Mouse (Mus musculus): ENCODE measurements around the gene Ptpdc1. TPM values are rescaled to one million over a fixed set of nuclear protein-coding genes. Genes with fewer than 3 reads are reported as not detected.
A peak's percentile ranks its signal among the peaks of the same experiment; 100 is the strongest.

Gene Ptpdc1
- total RNA-seq, 4 experiments from 2014 or later = 5.7 to 13.9 (median 10.4) TPM

DNA sequence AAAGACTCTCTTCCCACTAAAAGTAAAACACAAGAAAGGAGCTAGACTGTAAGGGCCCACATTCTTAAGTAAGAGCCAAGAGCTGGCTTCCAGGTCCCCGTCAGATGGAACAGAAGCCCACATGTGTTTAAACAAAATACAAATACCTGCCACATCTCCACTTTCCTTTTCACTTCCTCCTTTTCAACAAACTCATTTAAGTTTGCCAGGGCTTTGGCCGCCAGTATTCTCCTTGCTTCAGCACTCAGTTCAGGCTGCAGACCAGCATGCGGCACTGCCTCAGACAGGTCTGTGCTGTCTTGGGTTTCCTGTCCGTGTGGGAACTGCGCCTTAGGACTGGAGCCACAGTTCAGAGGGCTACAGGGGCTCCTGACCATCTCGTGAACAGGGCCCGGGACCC, 39.7 kb downstream of the Ptpdc1 start:
- DNase-seq = no peak

DNA sequence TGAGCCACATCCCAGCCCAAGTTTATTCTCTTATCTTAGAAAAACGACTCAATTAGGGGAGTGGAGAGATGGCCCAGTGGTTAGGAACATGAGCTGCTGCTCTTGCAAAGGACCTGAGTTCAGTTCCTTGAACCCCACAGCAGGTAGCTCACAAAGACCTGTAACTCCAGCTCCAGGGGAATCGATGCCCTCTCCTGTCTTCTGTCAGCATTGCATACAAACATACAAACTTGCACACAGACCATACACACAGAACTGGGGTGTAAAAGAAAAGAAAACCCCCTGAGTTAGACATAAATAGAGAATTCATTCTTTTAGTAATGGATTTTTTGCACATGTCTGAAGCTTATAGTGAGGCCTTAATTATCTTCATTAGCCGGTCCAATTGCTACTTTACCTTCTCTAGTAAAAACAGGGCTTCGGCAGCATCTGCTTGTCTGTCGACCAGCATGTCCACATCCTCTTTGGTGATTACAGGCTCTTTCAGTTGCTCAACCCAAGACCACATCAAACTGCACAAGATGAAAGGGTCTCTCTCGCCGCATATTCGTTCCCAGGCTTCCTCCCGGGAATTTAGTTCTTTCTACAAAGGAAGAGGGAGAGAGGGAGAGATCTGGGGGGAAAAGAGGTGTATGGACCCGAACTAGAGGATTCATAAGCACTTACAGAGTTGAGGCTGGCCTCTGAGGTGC, 42.6 kb downstream of the Ptpdc1 start:
- DNase-seq = no peak

DNA sequence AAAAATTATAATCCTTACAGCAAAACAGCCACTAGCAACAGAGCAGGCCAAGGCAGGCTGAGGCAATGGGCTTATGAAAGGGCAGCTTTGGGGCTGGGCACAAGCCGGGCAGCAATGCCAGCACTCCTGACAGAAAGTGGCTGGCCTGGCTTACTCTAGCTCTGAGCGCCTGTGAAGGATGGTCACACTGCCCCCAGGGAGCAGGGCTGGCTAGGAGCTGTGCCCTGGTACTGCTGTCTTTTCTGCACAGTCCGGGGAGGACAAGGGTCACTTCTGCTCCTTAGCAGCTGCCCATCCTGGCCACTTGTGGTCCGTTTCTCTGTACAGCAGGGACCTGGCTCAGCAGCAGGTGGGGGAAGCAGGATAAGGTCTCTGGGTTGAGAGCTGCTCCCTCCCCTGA, 46.8 kb downstream of the Ptpdc1 start:
- no peak for DNase-seq

DNA sequence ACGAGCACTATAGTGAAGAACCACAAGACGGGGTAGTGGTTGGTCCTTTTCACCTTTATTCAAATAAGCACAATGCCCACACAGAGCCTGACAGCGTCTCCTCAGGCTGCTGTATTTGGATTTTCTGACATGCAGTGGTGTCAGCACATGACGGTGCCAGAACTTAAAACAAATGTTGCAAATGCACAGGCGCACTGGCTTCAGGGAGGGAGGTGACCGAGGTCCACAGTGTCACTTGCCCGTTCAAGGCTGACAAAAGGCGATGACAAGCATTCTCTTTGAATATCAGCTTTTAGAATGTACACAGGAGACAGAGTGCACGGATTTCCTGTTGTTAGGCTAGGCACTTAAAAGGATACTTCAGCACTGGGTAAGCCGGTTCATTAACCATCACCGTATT, 47.6 kb downstream of the Ptpdc1 start:
- no peak for DNase-seq

DNA sequence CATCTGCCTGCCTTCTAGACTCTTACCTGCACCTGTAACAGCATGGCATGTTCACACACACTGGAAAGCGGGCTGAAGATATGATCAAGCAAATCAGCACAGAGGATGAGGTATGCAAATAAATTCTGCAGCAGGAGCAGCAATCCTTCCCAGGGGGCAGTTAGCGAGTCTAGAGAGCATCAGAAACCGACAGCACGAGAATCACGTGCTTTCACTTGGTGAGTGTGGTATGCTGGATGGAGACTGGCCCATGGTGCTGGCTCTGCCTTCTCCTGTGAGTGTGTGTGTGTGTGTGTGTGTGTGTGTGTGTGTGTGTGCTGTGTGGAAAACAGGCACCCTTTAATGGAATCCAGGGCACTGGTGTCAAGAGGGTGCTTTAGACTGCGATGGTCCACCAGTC, 48.5 kb downstream of the Ptpdc1 start:
- DNase-seq = no peak

DNA sequence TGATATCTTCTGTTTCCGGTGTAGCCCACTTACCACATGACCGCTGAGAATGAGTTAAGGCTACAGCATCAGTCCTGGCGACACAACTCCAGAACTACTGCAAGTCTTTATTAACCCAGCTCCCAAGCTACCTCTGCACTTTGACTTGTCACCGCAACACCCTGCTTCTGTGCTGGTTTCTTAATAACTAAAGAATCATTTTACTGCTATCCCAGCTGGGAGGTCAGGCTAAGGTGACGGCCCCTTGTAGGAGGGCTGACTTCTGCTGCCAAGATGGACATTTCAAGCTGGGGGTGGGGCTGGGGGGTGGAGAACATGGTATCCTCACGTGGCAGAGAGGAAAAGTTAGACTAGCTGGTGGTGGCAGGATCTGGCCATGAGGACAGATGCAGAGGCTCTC, 50.7 kb downstream of the Ptpdc1 start:
- no peak for DNase-seq

DNA sequence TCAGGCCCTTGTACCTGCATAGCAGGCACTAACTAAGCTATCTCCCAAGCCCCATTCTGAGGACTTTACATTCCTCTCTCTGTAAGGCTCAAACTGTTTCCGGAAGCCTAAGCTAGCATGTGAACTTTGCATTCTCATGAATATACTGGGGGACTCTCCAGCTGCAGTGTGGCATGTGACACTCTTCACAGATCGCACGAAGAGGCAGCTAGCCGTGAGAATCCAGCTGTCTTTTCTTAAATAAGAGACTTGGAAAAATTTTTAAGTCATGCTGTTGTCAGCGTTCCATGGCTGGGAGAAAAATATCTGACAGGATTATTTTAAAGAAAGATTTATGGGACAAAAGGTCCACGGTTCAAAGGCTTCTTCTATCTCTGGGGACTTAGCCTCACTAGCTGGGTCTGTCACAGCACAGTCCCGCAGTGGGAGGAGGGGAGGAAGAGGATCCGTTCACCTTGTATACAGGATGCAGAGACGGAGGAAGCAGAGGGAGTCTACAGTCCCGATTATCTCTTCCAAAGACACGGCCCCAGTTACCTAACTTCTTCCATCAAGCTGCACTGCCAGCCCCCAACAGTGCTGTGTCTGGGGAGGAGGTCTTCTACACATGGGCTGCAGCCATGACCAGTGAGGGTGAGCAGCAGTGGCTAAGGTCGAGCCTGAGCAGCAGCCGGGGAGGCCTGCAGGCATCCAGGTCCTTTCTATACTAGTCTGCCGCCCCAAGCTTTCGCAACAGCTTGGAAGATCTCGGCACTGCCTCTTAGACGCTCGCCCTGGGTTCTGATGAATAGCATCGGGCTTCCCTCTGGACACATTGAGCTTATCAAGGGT, 51.7 kb downstream of the Ptpdc1 start:
- DNase-seq = no peak

DNA sequence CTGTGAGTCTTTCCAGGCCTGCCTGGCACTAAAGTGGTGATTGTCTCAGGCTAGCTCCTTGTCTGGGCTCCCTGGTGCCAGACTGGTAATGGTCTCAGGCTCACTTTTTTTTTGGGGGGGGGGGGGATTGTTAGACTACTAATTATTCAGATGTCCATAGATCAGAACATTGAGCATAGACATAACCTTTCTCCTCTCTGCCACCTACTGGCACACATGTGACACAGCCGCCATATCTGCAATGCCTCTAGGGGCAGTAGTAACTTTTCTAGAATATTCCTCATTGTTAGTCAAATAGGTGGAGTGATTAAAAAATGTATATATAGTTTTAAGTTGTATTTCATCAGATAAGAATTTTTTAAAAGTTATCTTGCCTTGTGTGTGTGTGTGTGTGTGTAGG, 53.3 kb downstream of the Ptpdc1 start:
- DNase-seq = no peak

DNA sequence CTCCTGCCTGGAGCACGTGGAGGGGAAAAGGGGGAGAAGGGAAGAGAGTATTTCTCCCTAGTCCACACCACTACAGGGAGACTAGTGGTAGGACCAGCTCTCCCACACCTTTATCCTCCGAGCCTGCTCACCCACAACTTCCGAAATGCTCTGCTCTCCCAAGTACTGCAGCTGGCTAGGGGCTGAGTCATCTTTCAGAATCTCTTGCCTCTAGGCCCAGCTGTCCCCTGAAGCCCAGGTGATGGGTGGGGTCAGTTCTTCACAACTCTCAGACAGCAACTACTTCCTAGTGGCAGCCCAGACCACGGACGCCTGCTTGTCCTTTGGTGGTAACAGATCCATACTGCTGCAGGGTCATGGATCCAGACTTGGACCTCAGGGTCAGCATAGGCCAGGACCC, 54.2 kb downstream of the Ptpdc1 start:
- no peak for DNase-seq

DNA sequence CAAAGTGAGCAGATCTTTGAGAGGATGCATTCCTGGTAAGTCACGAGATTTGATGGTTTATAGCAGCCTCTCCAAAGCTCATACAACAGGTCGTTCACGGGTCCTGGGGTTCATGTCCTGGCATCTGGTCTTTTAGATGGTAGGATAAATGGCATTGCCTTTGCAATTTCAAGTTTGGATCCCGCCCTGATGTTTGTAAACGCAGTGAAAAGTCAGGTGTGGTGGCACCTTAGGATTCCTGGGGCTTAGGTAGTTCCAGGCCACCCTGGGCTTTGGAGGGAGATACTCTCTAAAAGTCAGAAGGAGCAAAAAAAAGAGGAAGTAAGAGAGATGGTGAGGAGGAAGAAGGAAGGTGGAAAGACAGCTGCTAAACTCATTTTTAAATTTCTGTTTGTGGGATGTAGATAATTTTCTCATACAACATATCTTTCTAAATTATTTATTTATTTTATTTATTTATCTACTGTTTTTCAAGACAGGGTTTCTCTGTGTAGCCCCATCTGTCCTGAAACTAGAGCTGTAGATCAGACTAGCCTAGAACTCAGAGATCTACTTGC, 55.8 kb downstream of the Ptpdc1 start:
- no peak for DNase-seq

DNA sequence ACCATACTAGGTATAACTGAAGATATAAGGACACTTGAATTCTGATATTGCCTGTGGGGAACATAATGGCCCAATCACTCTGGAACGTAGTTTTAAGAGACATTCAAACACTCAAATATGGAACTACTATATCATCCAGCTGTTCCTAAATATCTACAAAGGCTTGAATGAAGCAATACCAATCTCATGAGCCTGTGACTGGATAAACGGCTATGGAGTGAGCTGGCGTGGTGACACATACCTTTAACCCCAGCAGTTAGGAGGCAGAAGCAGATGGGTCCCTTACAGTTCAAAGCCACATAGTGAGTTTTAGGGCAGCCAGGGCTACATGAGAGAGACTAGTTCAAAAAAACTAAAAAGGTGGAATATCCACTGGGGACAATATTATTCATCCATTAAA, 57.8 kb downstream of the Ptpdc1 start:
- no peak for DNase-seq

DNA sequence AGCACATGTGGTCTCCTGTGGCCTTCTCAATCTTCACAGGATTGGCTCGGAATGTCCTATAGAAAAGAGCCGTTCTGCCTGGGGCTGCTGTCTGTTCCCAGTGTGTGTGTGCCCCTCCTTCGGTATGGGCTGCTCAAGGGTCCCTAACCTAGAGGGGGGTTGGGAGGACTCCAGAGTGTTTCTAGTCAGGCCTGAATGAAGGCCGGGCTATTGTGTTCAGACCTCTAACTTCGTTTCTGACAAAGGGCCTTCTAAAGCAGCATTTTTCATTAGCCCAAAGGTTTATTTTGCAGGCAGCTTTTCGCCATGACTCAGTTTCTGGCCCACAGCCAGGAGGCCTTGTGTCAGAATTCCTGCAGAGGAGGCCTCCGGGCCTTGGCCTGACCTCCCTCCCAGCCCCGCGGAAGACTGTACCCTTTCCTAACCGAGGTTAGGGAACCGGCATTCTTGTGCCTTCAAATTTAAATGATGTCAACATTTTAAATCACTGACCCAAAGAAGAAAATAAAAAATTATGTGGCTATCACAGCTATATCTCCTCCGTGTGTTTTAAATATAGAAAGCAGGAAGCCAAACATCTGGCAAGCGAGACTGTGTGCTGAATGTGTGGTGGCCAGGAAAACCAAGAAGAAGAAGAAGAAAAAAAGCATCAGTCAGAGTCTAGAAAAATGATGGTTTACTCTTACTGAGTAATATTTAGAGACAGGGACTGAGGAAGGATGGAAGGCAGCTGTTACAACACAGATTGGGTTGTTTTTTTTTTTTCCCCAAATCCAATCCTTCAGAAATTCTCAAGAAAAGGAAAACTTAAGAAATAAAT, 59.1 kb downstream of the Ptpdc1 start:
- DNase-seq = peak; percentile 95

DNA sequence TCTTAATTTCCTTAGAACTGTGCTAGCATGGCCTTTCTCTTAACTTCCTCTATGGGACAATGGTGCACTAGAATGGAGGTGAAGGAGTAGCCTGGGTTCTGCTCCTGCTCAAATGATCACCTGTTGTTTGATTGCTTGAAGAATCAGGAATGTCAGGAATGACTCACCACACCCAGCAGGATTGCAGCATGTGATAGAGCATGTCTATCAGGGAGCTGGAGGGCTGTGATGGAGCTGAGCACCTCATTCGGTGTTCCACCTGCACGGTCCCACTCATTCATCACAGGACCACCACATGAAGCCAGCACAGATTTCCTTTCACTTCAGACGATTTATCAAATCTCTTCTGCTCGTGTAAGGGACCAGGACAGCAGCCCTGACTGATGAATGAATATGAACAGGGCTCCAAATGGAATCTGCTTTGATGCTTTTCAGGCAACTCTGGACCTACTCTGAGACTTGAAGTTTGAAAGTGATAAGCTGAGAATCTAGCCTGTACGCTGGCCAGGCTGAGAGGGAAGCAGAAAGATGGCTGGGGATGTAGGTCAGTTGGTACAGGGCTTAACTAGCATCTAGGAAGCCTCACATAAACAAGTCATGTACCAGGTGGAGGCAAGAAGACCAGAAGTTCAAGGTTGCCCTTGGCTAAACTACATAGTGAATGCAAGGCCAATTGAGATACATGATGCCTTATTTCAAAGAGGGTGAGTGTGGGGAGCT, 60.4 kb downstream of the Ptpdc1 start:
- DNase-seq = no peak

DNA sequence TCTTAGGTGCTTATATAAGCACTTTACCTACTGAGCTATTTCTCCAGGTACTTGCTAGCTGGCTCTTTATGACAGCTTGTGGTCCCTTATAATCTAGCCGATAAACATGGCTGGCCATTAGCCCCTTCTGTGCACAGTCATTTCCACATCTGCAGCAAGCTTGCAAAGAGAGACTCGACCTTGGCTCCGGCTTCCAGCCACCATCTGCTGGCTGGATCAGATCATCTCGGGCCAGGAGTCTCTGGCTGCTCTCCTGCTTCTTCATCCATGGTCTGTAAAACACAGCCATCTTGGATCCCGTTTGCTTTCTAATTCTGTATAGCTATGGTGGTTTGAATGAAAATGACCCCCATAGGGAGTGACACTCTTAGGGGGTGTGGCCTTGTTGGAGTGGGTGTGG, 63.1 kb downstream of the Ptpdc1 start:
- no peak for DNase-seq

DNA sequence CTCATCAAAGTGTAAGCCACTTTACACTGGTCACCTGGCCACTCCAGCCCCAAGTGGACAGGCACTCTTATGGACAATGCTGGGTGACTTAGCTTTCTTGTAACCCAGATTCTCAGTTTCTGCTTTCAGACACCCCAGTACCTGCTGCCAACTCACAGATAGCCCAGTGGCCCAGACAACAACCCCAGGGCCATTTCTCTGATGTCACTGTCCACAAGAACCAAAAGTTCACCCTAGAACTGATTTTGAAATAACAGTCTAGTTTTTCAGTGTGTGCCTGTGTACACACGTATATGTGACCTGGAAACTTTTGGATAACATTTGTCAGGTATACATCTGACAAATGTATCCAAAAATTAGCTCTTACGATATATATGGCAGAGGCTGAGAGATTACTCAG, 64.0 kb downstream of the Ptpdc1 start:
- DNase-seq = no peak

DNA sequence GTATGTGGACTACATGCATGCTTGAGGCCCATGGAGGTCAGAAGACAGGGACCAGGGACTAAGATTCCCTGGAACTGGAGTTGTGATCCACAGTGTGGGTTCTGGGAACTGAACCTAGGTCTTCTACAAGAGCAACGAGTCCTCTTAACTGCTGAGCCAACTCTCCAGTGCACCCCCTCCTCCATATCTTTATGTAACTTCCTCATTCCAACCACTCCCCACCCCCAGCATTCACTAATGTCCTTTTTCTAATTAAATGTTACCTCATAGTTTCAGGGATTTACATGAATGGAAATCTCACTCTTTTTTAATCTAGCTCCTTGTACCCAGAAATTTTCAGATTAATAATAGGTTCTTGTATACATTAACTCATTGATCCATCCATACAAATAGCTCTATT, 69.5 kb downstream of the Ptpdc1 start:
- no peak for DNase-seq

DNA sequence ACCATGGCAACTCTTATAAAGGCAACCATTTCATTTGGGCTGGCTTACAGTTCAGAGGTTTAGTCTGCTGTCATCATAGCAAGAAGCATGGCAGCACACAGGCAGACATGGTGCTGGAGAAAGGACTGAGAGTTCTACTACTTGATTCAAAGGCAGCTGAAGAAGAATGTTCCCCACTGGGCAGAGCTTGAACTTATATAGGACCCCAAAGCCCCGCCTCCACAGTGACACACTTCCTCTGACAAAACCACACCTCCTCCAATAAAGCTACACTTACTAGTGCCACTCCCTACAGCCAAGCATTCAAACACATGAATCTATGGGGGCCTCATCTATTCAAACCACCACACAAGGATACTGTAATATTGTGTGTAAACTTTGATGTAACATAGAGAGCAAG, 70.9 kb downstream of the Ptpdc1 start:
- no peak for DNase-seq

DNA sequence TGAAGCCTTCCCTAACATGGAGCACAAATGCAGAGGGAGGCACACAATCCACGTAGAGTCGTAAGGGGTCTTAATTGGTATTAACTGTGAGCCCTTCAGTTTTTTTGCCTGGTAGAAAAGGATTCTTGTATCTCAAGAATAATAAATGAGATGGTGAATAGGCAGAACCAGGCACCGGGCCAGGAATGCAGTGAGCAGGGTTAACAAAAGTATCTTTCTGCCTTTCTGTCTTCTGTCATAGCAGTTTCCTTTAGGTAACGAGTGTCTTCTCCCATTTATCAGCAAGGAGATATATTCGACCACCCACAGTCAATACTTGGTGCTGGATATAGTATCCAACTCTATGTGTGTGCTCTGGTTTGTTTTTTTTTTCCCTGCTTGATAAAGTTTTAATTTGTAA, 72.0 kb downstream of the Ptpdc1 start:
- no peak for DNase-seq

DNA sequence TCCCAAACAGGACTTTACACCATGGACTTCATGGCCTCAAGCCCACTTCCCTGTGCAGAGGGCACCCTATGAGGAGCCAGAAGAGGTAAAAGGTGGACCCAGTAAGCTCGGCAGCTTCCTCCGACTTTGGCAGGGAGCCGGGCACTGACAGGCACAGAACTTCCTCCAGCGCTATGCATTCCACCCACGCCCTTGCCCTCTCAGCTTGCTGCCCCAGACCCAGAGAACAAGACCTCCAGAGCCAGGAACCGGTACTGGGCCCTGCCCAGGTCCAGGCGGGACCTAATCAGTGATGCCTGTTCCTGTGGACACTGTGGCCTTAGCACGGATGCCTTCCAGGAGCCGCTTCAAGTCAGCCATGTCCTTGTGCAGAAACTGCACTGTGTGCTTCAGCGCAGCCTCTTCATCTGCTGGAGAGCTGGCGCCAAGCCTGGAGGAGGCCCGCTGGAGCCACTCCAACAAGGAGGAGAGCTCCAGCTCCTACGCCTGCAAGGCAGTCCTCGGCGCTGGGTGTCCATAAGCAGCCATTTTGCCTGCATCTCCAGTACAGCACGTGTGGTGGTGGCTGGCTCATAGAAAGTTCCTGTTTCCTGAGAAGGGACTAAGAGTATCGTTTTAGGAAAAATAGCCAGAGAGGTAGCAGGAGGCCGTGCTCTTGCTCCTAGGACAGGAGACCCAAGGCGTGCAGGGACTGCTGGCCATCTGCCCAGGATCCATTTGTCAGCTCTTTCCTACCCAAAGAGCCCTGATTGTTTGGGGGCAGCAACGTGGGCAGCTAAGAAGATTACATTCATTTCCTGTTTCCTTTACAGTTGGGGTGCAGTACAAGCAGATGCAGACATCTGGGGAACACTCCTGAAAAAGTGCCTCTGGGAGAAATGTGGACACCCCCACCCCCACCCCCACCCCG, 73.0 kb downstream of the Ptpdc1 start:
- DNase-seq = peak; percentile 89

DNA sequence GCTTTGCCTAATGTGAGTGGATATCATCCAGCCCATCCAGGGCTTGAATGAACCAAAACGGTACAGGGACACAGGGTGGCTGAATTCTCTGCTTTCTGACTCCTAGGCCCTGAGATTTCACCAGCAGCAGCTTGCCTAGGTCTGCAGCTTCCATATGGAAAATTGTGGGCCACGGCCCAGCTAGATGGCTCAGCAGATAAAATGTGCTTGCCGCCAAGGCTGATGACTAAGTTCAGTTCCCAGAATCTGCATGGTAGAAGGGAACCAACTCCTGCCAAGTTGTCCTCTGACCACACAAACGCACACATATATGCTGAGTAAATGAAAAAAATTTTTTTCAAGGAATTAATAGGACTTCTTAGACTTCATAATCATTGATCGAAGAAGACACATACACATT, 77.2 kb downstream of the Ptpdc1 start:
- peak; percentile 60 for DNase-seq

DNA sequence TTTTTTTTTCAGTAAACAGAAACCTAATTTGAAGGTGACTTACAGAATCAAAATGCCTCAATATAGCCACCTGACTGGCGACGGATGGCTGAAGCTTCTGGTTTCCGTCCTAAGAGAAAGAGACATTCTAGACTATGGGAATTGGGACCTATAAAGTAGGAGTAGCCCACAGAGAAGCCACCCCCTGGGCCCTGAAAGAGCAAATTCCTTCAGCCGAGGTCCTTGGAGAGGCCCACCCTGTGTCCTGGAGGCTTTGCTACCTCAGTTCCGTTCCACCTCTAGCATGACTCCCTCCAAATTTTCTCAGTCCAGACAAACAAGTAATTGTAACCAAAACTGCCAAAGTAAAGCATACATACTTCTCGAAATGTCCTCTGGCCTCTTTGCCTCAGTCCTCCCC, 77.8 kb downstream of the Ptpdc1 start:
- no peak for DNase-seq
